Comparison of ENCODE assay signal across 1 mouse cellular context in genomic region chr11:69853994-69854393, GRCm38 (mm10).
A peak's percentile ranks its signal among the peaks of the same experiment; 100 is the strongest.
TF ChIP-seq lines count a peak whose summit lies in the region.

No protein-coding gene starts in this region.

TF ChIP-seq in CH12.LX, 34 proteins besides CTCF, POLR2A, EP300 and RAD21:
- TF ChIP-seq USF2 (conservative IDR thresholded peaks at IDR 0.05; ENCODE audit: low read depth, low read length) = peak; percentile 75
- peak; percentile 72 for TF ChIP-seq USF1 (IDR thresholded peaks at IDR 0.05; ENCODE audit: low read depth, low read length)
- no peak for TF ChIP-seq ZNF384 (IDR thresholded peaks at IDR 0.05; ENCODE audit: low read depth, low read length)
